Mouse (Mus musculus) thymus, postnatal 14 days (tissue): ENCODE measurements around the gene Rgs12.
A peak's percentile ranks its signal among the peaks of the same experiment; 100 is the strongest.

Experiments
- DNase-seq: peaks from one replicate; pipeline ENCODE4 v3.0.0; 2021

The Rgs12 gene

GRCm38 (mm10) chr5:34984933-34985332 is 35.7 kb downstream of the Rgs12 start:
- no peak for DNase-seq

DNA sequence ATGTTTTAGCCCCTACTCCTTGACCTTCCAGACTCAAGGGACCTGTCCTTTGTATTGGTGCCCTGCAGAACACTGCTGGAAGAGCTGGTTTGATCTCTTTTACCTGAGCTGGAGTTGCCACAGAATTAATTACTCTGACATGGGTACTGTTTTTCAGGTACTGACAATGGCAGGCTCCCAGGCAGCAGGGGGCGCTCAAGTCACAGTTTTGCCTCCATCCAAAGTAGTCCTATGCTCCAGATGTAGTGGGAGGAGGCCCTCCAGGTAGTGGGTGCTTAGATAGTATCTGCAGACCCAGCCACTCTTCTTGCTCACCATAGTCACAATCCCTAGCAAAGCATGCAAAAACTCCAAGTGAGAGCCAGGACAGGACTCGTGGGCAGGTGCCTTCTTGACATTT is 36.6 kb downstream of the Rgs12 start:
- DNase-seq, result peak; percentile 83

DNA sequence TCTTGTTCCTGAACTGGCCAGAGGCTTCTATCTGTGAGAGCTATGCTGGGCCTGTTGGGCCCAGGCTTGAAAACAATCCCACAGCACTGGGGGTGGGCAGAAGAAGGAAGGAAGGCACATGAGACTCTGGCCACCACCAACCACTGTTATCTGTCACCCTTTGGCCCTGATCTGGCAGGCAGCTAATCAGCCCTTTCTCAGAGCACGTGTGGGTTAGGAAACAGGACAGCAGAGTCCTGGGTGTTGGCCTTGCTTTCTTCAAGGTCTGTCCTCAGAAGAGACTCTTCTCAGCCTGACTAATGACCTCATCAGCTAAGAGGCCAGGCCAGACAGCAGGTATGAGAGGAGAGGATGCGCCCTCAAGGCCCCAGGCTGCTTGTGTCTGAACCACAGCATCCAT is 38.2 kb downstream of the Rgs12 start:
- no peak for DNase-seq

DNA sequence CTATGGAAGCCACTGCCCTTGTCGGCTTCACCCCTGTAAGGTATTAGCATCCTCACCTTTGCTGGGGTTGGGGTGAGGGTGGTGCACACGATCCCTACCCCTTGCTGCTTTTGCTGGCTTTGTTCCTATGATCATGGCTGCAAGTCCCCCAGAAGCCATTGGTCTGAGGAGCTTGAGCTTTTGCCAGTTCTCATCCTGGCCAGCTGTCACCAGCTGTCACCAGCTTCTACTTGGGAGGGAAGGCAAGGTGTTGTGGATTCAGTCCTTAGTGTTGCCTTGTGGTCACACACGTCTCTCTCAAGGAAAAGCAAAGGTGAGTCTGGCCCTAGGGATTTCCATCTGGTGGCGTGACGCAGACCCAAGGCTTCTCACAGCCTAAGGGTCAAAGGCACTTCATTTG is 39.4 kb downstream of the Rgs12 start:
- DNase-seq, result no peak

DNA sequence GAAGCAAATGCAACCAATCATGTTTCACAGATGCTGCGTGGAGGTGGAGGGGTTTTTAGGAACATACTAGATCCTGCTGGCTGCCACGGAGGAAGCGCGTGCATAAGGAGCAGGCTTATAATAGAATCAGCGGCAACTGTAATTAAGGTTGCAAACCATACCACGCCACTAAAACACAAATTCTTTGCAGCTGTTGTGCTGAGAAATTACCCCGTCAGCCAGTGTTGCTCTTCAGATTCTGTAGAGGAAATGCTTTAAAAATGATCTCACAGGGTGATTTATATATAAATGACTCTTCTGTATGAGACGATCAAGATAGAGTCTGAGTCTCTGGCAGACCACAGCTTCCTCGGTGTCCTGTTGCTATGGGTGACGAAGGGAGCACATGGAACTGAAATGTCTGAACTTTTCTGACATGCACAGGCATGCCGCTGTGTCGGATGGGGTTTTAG is 40.1 kb downstream of the Rgs12 start:
- DNase-seq, result no peak

GRCm38 (mm10) chr5:34998754-34999153 is 49.5 kb downstream of the Rgs12 start:
- DNase-seq, result no peak

- DNase-seq, result no peak
Observed at GRCm38 (mm10) chr5:34999281-34999680, 50.0 kb downstream of the Rgs12 start.

DNA sequence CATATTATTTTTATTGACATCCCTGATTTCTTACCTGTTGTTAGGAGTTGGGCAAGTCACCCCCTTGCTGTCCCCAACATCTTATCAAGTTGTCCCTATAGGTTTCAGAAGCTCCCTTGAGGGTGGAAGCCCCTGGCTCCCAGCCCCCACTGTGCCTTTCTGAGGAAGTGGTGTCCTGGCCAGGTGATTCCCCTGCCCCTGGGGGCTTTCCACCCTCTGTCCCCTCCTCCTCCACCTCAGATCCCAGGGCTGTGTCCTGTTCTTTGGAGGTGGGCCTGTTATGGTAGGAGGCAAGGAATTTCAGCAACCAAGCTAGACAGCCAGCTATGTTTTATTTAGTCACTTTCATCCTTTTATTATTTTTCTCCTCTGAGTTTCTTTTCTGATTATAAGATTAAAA is 51.1 kb downstream of the Rgs12 start:
- no peak for DNase-seq

DNA sequence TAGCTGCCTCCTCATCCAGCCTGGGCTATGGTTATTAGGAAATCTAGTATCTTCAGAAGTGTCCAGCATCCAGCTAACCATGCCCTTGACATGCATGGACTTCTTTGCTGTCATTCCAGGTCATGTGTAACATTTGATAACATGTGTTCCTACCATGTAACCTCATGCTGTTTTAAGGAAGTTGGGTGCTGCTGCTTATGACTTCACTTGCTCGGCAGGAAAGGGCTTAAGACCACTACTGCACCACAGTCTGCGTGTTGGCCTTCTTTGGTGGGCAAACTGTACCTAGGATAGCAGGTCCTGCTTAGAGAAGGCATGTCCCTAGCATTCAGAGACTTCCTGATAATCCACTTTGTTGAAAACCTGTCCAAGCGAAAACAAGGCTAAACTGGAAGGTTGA is 51.9 kb downstream of the Rgs12 start:
- no peak for DNase-seq

- DNase-seq, result no peak
Observed at GRCm38 (mm10) chr5:35003611-35004162, 54.4 kb downstream of the Rgs12 start.

DNA sequence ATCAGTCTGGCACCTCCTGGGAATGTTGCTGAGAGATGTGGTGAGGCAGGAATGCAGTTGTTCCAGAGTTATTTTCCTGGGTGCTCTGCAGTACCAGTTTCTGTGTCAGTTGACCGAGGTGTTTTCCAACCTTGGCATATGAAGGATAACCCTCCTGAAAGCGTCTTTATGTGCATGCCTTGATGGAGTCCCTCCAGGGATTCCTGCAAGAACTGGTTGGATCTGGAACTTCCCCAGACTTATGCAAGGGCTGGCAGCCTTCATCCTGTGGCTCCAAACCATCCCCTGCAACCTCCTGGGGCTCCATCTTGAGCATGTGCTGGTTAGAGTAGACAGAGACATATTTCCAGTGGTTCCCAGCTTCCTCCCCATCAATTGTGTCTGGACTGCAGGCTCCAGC is 55.5 kb downstream of the Rgs12 start:
- no peak for DNase-seq

GRCm38 (mm10) chr5:35005659-35006058 is 56.4 kb downstream of the Rgs12 start:
- no peak for DNase-seq

DNA sequence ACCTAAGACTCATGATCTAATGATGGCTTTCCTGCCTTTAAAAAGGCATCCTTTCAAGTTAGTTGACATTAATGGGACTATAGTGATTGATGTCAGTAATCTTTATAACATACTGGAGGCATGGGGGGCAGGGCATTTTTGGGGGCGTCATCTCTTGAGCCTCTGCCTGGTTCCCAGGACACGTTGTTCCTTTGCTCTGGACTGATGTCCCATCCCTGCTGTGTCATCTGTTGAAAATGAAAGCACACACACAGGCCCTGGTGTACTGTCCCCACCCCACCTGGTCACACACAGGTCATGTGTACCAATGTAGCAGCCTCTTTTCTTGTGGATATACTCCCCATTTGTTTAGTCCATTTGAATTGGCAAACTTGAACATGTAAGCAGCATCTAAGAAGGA is 57.4 kb downstream of the Rgs12 start:
- DNase-seq, result no peak

- DNase-seq, result no peak
Observed at GRCm38 (mm10) chr5:35009163-35009562, 59.9 kb downstream of the Rgs12 start.

DNA sequence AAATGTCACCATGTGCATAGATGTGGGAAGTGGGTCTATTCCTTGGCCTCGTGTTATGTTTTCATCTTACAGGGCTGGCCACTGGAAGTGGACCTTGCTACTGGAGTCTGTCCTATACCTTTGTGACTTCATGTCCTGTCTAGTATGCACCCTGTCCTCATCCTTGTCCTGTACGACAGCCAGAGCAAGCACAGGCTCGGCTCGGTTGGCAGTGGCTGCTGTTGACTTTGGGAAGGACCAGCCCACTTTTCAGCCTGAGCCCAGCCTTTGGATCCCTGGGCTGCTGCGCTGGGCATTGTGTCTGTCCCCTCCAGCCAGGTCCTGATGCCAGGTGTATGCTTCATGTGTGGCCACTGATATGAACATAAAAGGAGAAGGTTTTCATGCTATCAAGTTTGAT is 61.4 kb downstream of the Rgs12 start:
- no peak for DNase-seq

DNA sequence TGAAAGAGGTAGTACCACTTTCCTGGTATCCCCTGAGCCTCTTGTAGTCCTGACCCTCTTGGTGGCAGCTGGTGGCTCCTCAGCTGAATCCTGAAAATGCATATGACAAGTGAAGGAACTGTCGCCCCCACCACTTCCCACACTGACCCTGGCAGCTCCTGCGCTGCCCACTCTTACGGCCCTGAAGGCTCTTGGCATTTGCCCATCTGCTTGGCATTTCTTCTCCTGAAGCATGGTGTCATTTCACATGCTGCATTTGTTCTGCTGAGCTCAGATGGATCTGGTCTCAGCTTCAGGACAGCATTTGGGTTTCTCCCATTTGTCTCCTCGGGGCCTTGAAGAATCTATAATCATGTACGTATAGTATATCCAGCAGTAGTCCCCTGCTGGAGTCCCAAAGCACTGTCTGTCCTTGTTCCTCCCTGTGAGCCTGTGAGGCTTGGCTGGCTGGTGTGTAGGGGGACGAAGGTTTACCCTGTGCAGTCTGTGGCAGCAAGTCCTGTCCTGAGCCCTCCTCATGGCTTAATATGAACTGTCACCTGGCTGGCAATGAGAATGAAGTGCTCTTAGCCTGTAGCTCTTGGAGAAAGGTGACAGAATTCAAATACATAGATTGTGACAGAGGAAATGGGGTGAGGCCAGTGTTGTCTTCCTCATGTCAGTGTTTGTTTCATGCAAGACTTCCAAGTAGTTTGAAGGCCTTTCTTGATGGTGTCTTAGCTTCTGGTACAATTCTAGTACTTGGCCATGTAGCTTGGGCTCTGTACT is 62.1 kb downstream of the Rgs12 start:
- DNase-seq, result no peak

DNA sequence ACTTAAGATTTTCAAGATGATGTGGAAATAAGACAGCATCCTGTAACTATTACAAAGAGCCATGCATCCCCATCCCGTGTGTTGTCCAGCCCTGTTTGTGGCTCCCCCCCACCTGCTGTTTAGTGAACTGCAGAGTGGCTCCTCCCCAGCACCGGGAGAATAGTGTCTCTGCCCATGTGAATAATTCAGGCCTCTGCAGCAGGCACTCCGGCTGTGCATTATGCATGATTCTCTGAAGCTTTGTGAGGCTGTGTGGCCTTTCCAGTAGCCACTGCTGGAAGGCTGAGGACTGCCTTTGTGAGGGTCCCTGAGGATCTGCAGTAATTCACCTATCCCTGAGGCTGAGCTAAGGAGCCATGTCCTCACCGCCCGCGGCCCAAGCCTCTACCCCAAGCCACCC is 64.8 kb downstream of the Rgs12 start:
- DNase-seq, result no peak

GRCm38 (mm10) chr5:35019673-35020300 is 70.5 kb downstream of the Rgs12 start:
- no peak for DNase-seq

- no peak for DNase-seq
Observed at GRCm38 (mm10) chr5:35020410-35021241, 71.4 kb downstream of the Rgs12 start.

GRCm38 (mm10) chr5:35024975-35025374 is 75.7 kb downstream of the Rgs12 start:
- peak; percentile 52 for DNase-seq

GRCm38 (mm10) chr5:35029303-35029702 is 80.1 kb downstream of the Rgs12 start:
- no peak for DNase-seq

GRCm38 (mm10) chr5:35029755-35030154 is 80.5 kb downstream of the Rgs12 start:
- no peak for DNase-seq

GRCm38 (mm10) chr5:35033068-35033467 is 83.8 kb downstream of the Rgs12 start:
- DNase-seq, result peak; percentile 48
